Mouse (Mus musculus): ENCODE results near the gene Cyfip1.

Gene Cyfip1

GRCm38 (mm10) chr7:55855597-55855996, 14.1 kb downstream of the Cyfip1 start:
- peak; percentile 42 for DNase-seq (ENCODE audit: low read depth, low spot score)
- Histone ChIP-seq H3K36me3 (ENCODE audit: control insufficient read depth, insufficient read depth, low read length, poor library complexity, severe bottlenecking) (no peaks in the 10 kb centered on the region), H3K27me3 (ENCODE audit: control insufficient read depth, insufficient read depth, low read length, poor library complexity, severe bottlenecking) (no peaks in the 10 kb centered on the region)

GRCm38 (mm10) chr7:55856741-55857140, 15.2 kb downstream of the Cyfip1 start:
- H3K27me3 ChIP-seq (ENCODE audit: control insufficient read depth, insufficient read depth, low read length, poor library complexity, severe bottlenecking): no peaks in the 10 kb centered on the region
- no peaks in the 10 kb centered on the region for H3K36me3 ChIP-seq (ENCODE audit: control insufficient read depth, insufficient read depth, low read length, poor library complexity, severe bottlenecking)
- DNase-seq (ENCODE audit: low read depth, low spot score): no peak

GRCm38 (mm10) chr7:55857729-55858128, 16.2 kb downstream of the Cyfip1 start:
- H3K36me3 ChIP-seq (ENCODE audit: control insufficient read depth, insufficient read depth, low read length, poor library complexity, severe bottlenecking): no peaks in the 10 kb centered on the region
- no peaks in the 10 kb centered on the region for H3K27me3 ChIP-seq (ENCODE audit: control insufficient read depth, insufficient read depth, low read length, poor library complexity, severe bottlenecking)
- DNase-seq (ENCODE audit: low read depth, low spot score): peak; percentile 44

GRCm38 (mm10) chr7:55858836-55859517, 17.4 kb downstream of the Cyfip1 start:
- no peaks in the 10 kb centered on the region for H3K27me3 ChIP-seq (ENCODE audit: control insufficient read depth, insufficient read depth, low read length, poor library complexity, severe bottlenecking)
- DNase-seq (ENCODE audit: low read depth, low spot score): no peak
- H3K36me3 ChIP-seq (ENCODE audit: control insufficient read depth, insufficient read depth, low read length, poor library complexity, severe bottlenecking): no peaks in the 10 kb centered on the region

GRCm38 (mm10) chr7:55859518-55859872, 17.9 kb downstream of the Cyfip1 start:
- no peak for DNase-seq (ENCODE audit: low read depth, low spot score)
- no peaks in the 10 kb centered on the region for H3K27me3 ChIP-seq (ENCODE audit: control insufficient read depth, insufficient read depth, low read length, poor library complexity, severe bottlenecking)

GRCm38 (mm10) chr7:55859956-55860355, 18.4 kb downstream of the Cyfip1 start:
- Histone ChIP-seq H3K27me3 (ENCODE audit: control insufficient read depth, insufficient read depth, low read length, poor library complexity, severe bottlenecking) (no peaks in the 10 kb centered on the region), H3K36me3 (ENCODE audit: control insufficient read depth, insufficient read depth, low read length, poor library complexity, severe bottlenecking) (no peaks in the 10 kb centered on the region)
- DNase-seq (ENCODE audit: low read depth, low spot score): no peak

More at GRCm38 (mm10) chr7:55859518-55859872, 17.9 kb downstream of the Cyfip1 start:
- H3K36me3 ChIP-seq (ENCODE audit: control insufficient read depth, insufficient read depth, low read length, poor library complexity, severe bottlenecking): no peaks in the 10 kb centered on the region

- no peaks in the 10 kb centered on the region for H3K36me3 ChIP-seq (ENCODE audit: control insufficient read depth, insufficient read depth, low read length, poor library complexity, severe bottlenecking)
- H3K27me3 ChIP-seq (ENCODE audit: control insufficient read depth, insufficient read depth, low read length, poor library complexity, severe bottlenecking): no peaks in the 10 kb centered on the region
- DNase-seq (ENCODE audit: low read depth, low spot score): no peak
Measured at GRCm38 (mm10) chr7:55861175-55861574, 19.6 kb downstream of the Cyfip1 start.

GRCm38 (mm10) chr7:55865044-55865443, 23.5 kb downstream of the Cyfip1 start:
- Histone ChIP-seq H3K36me3 (ENCODE audit: control insufficient read depth, insufficient read depth, low read length, poor library complexity, severe bottlenecking) (no peaks in the 10 kb centered on the region), H3K27me3 (ENCODE audit: control insufficient read depth, insufficient read depth, low read length, poor library complexity, severe bottlenecking) (no peaks in the 10 kb centered on the region)
- DNase-seq (ENCODE audit: low read depth, low spot score): no peak

GRCm38 (mm10) chr7:55865750-55866416, 24.3 kb downstream of the Cyfip1 start:
- DNase-seq (ENCODE audit: low read depth, low spot score): no peak

GRCm38 (mm10) chr7:55868247-55868646, 26.7 kb downstream of the Cyfip1 start:
- peak; percentile 56 for DNase-seq (ENCODE audit: low read depth, low spot score)
- Histone ChIP-seq H3K36me3 (ENCODE audit: control insufficient read depth, insufficient read depth, low read length, poor library complexity, severe bottlenecking) (no peaks in the 10 kb centered on the region), H3K27me3 (ENCODE audit: control insufficient read depth, insufficient read depth, low read length, poor library complexity, severe bottlenecking) (no peaks in the 10 kb centered on the region)

More at GRCm38 (mm10) chr7:55865750-55866416, 24.3 kb downstream of the Cyfip1 start:
- Histone ChIP-seq H3K27me3 (ENCODE audit: control insufficient read depth, insufficient read depth, low read length, poor library complexity, severe bottlenecking) (no peaks in the 10 kb centered on the region), H3K36me3 (ENCODE audit: control insufficient read depth, insufficient read depth, low read length, poor library complexity, severe bottlenecking) (no peaks in the 10 kb centered on the region)

GRCm38 (mm10) chr7:55869220-55869619, 27.7 kb downstream of the Cyfip1 start:
- no peaks in the 10 kb centered on the region for H3K36me3 ChIP-seq (ENCODE audit: control insufficient read depth, insufficient read depth, low read length, poor library complexity, severe bottlenecking)
- H3K27me3 ChIP-seq (ENCODE audit: control insufficient read depth, insufficient read depth, low read length, poor library complexity, severe bottlenecking): no peaks in the 10 kb centered on the region
- DNase-seq (ENCODE audit: low read depth, low spot score): no peak

- no peak for DNase-seq (ENCODE audit: low read depth, low spot score)
- no peaks in the 10 kb centered on the region for H3K36me3 ChIP-seq (ENCODE audit: control insufficient read depth, insufficient read depth, low read length, poor library complexity, severe bottlenecking)
- H3K27me3 ChIP-seq (ENCODE audit: control insufficient read depth, insufficient read depth, low read length, poor library complexity, severe bottlenecking): no peaks in the 10 kb centered on the region
Measured at GRCm38 (mm10) chr7:55870340-55871020, 28.9 kb downstream of the Cyfip1 start.

- Histone ChIP-seq H3K36me3 (ENCODE audit: control insufficient read depth, insufficient read depth, low read length, poor library complexity, severe bottlenecking) (no peaks in the 10 kb centered on the region), H3K27me3 (ENCODE audit: control insufficient read depth, insufficient read depth, low read length, poor library complexity, severe bottlenecking) (no peaks in the 10 kb centered on the region)
- DNase-seq (ENCODE audit: low read depth, low spot score): no peak
Measured at GRCm38 (mm10) chr7:55871476-55871875, 29.9 kb downstream of the Cyfip1 start.

GRCm38 (mm10) chr7:55874703-55875102, 33.2 kb downstream of the Cyfip1 start:
- no peak for DNase-seq (ENCODE audit: low read depth, low spot score)
- H3K36me3 ChIP-seq (ENCODE audit: control insufficient read depth, insufficient read depth, low read length, poor library complexity, severe bottlenecking): peaks cover 1% of the 10 kb centered on the region; the same call in 1 of the 2 replicates
- H3K27me3 ChIP-seq (ENCODE audit: control insufficient read depth, insufficient read depth, low read length, poor library complexity, severe bottlenecking): no peaks in the 10 kb centered on the region

- Histone ChIP-seq H3K27me3 (ENCODE audit: control insufficient read depth, insufficient read depth, low read length, poor library complexity, severe bottlenecking) (no peaks in the 10 kb centered on the region), H3K36me3 (ENCODE audit: control insufficient read depth, insufficient read depth, low read length, poor library complexity, severe bottlenecking) (peaks cover 1% of the 10 kb centered on the region; the same call in 1 of the 2 replicates)
- DNase-seq (ENCODE audit: low read depth, low spot score): no peak
Measured at GRCm38 (mm10) chr7:55877721-55878120, 36.2 kb downstream of the Cyfip1 start.

Measured in splenic B cell, adult 2 months (primary cell).